Mouse (Mus musculus): ENCODE measurements around the gene Pde10a. TPM values are rescaled to one million over a fixed set of nuclear protein-coding genes. Genes with fewer than 3 reads are reported as not detected.
A peak's percentile ranks its signal among the peaks of the same experiment; 100 is the strongest.

Gene Pde10a
- polyA plus RNA-seq, 1 experiment from 2014 or later, result 3.3 TPM

GRCm38 (mm10) chr17:8841897-8842540 lies 316.8 kb downstream of the Pde10a start:
- DNase-seq (ENCODE audit: low spot score), result no peak

DNA sequence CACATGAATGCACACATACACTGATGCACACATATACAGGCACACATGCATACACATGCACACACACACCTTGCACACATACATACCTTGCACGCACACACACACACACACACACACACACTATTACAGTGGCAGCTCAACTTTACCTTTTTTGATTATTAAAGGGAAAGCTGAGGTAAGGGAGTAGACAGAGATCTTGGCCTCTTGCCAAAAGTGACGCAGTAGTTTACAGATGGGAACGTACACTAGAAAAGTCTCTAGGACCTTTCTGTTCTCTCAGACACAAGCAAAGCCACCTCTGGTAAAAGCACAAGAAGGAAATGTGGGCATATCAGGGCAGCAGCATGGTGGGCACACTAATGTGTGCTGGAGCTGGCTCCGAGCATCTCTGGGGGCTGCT lies 317.5 kb downstream of the Pde10a start:
- no peak for DNase-seq (ENCODE audit: low spot score)

DNA sequence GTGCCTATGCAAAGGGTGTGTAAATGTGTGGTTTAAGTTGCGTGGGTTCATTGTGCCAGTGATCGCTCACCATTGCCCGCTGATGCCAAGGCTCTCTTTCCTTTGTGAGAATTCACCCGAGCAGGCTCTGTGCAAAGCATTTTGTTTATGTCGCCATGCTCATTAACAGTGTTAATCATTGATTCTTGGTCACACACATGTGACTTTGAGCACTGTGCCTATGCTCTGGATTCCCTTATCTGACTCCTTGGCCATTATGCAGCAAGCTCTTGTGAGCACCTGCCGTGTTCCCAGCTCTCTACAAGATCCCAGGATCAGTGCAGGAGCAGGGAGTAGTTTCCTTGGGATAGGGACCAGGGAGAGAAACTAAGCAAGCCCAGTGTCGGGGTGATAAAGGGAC lies 318.8 kb downstream of the Pde10a start:
- no peak for DNase-seq (ENCODE audit: low spot score)

- DNase-seq (ENCODE audit: low spot score), result peak; percentile 58
Measured at GRCm38 (mm10) chr17:8846506-8846905, 321.3 kb downstream of the Pde10a start.

DNA sequence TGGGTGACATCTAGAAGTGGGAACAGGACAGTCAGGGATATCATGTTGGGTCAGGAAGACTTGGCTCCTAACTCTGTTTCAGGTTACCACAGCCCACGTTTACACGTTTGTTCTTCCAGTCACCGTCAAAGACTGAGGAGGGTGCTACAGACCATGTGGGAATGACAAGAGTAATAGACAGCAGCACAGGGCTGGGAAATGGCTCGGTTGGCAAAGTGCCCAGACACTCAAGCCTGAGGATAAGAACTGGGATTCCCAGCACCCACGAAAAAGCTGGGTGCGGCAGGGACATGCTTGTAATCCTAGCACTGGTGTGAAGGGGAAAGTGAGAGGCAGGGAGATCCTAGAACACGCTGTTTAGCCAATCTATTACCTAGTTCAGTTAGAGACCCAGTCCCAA lies 322.4 kb downstream of the Pde10a start:
- DNase-seq (ENCODE audit: low spot score), result no peak

DNA sequence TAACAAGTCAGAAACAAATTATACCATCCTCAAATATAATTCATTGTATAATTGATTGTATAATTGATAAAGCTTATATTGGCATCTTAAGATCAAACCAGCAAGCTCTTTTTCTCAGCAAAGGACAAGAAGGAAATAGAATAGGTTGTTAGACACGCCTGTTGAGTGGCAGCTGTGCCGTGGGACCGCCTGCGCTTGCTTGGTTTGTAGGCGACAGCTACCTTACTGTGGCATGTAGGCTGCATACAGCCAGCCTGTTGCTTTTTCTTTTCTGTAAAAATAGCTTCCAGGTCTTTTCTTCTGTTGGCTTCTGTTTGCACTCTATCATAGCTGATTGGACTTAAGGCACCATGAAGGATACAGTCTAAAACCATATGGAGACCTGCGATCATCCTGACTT lies 326.7 kb downstream of the Pde10a start:
- DNase-seq (ENCODE audit: low spot score), result peak; percentile 30

DNA sequence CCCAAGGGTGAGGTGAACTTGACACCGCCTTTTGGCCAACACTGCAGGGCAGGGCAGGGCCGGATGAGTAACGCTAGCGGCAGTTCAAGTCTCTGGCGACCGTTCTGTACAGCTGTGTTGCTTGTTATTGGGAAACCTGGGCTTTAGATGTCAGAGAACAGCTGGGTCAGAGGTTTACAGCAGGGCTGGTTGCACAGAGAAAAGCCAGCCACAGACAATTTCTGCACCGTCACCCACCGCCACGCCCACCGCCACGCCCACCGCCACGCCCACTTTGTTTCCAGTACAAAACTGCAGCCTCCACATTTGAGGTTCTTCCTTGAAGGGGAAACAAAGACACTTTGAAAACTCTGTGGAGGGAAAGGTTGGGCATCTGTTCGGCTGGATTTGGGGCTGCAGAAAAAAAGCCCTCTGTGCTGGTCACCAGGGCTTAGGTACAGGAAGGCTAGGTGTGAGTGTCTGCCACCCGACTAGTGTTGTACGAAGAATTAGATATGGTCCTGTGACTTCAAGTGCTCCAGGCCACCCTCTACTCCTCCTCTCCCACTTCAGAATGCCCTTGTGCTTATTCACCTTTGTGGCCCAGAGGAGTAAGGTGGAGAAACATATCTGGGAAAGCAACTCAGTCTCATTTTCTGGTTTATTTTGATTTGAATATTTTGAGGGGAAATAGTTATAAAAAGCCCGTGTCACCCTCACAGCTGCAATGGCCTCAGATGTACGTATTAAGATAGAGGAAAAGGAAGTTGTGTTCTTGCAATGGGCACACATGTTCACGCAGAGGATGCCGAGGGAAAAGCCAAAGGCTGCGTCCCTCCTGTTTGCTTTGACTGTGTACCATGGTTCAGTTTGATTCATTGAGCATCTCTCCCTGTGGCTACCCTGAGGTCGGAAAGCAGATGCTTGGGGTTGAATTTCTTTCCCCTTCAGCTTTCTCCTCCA lies 331.5 kb downstream of the Pde10a start:
- DNase-seq (ENCODE audit: low spot score), result peak; percentile 92

GRCm38 (mm10) chr17:8858636-8859421 lies 333.7 kb downstream of the Pde10a start:
- no peak for DNase-seq (ENCODE audit: low spot score)

DNA sequence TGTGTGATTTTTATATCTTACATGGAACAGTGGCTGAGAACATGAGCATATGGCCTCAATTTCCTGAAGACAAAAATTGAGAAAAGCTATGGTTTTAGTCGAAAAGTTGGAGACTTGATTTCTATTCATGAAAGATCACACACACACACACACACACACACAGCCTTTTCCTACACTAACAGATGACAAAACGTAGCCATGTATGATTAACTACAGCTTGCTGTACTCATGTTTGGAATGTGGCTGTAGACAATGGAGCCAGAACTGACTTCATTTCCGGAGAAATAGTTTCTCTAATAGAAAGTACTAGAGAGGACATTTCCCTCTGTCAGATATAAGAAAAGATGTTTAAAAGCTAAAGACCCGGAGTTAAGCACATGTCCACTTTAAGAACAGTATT lies 334.3 kb downstream of the Pde10a start:
- no peak for DNase-seq (ENCODE audit: low spot score)

DNA sequence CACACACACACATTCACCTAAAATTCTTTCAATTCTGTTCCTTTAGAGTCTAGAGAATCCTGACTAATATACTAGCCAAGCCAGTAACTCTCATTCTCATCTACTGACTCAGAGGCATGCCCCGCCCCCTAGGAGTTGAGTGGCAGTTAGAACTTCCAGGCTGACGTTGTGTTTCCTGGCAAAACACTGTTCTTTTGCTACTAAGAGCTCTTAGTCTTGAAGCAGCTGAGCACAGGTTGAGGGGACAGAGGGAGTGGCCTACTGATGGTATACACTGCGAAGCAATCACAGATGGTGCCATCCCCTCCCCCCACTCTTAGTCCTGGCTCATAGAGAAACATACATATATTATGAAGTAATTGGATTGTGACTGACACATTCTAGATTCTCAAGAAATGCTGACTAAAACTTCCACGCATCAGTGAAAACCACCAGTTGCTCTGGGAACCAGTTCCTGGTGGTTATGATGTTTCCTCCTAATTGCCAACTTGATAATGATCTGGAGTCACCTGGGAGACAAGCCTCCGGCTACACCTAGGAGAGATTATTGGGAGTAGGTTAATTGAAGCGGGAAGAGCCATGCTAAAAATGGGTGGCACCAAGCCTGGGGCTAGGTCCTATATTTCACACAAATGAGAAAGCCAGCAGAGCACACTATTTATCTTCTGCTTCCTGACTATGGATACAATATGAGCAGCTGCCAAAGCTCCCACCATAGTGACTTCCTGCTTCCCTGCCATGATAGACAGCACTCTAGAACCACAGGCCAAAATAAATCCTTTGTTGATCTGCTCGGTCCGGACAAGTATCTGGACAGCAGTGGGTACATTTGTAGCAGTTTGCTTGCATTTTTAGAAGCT lies 339.7 kb downstream of the Pde10a start:
- DNase-seq (ENCODE audit: low spot score), result peak; percentile 76

- DNase-seq (ENCODE audit: low spot score), result peak; percentile 73
Measured at GRCm38 (mm10) chr17:8867331-8868237, 342.4 kb downstream of the Pde10a start.

- no peak for DNase-seq (ENCODE audit: low spot score)
Measured at GRCm38 (mm10) chr17:8869287-8869686, 344.1 kb downstream of the Pde10a start.

DNA sequence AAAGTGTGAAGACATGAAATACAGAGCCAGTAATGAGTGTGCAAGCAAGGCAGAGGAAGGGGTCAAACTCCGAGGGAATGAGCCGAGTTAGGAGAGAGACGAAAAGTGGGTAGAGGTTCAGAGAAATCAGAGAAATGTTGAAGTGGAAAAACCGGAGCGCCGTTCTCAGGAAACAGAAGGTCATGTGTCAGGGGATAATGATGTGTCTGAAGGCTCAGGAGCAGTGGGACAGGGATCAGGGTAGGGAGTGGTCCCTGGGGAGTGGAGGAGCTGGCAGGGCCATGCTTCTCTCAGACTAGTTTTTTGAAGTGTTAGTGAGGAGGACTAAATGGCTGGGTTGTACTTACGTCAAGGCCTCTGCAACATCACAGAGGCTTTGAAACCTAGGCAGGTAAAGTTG lies 345.7 kb downstream of the Pde10a start:
- DNase-seq (ENCODE audit: low spot score), result no peak

DNA sequence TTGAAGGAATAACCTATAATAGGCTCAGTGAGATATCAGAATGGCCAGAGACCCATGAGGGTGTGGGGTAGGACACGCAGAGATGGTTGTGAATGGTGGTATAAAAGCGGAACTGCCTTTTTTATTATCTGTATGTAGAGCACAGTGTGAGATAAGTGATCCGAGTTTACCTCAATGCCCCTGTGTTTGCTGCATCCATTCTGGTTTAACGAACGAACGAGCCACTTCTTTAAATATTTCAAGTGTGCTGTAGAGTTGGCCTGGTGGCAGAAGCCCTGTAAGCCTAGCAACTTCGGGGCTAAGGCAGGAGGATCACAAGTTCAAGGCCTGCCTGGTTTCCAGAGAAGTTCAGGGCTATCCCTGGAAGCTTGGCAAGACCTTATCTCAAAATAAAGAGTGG lies 346.2 kb downstream of the Pde10a start:
- DNase-seq (ENCODE audit: low spot score), result no peak

DNA sequence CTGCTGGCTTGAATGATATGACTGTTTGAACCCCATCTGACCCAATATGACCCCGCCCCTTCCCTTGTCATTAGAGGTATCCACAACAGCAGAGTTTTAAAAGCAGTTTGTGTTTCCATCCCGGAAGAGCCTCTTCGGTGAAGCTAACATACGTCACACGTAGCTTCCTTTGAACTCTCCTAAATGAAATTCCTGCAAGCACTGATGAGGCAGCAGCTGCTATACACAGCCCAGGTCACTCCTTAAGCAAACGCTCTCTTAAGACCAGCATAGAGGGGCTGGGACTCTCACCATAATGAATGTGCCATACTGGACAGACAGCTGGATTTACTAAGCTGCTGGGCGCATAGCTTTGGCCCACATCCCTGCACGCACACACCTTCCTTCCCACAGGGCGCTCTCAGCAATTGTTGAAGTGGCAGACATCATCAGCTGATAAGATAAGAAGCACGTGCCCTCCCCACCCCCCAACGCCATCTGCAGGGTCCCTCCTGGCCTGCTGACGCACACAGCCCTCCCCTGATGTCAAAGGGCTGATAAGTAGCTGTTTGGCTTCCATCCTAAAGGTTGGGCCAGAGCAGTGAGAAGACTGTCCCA lies 346.9 kb downstream of the Pde10a start:
- peak; percentile 51 for DNase-seq (ENCODE audit: low spot score)

DNA sequence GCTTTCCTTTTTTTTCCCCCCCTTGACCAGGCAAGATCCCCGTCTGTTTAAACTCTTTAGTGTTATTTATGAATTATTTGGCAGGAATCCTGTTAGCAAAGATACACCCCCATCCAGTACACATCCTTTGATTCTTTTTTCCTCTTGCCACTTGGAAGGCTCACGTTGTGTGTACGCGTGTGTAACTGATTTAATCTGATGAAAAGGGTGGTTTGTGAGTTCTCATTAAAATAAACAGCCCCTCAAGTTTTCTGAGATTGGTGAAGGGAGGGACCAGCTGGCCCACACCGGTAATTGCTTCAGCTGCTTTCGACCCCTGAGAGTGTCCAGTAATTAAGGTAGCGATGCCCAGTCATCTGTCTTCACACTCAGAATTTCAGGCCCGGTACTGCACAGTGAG lies 347.4 kb downstream of the Pde10a start:
- no peak for DNase-seq (ENCODE audit: low spot score)

DNA sequence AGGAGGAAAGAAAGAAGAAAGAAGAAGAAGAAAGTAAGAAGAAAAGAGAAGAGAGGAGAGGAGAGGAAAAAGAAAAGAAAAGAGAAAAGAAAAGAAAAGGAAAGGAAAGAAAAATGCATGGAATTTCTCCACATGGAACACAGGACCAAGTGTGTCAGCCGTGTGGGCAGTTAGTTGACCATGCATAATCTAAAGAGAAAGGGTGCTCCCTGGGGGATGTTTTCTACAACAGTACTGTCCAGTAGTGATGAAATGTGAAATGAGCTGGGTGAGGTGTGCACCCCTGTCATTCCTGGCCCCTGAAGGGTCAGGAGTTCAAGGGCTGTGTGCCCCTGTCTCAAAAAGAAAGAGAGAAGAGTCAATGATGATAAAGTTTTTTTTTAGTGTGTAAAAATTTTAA lies 352.9 kb downstream of the Pde10a start:
- DNase-seq (ENCODE audit: low spot score), result no peak

GRCm38 (mm10) chr17:8881711-8882110 lies 356.5 kb downstream of the Pde10a start:
- DNase-seq (ENCODE audit: low spot score), result no peak

DNA sequence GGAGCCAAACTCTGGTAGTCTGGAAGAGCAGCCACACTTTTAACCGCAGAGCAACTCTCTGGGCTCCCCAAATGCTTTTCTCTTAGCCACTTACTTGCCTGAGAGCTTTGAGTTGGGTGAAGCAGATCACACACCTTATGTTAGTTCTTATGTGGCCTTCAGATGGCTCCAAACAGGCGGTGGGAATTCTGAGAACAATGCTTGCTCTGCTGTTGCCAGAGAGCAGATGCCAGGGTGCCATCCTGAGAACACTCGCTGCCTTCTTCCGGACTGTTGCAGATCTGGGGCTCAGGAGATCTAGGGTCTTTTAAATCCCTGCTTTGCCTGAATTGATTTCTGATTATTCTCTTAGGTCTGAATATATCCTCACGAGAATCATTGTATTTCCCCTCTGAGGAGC lies 359.5 kb downstream of the Pde10a start:
- DNase-seq (ENCODE audit: low spot score), result no peak
